Mouse (Mus musculus) stomach, embryonic 16.5 days (tissue): ENCODE data around the gene Pcnx. TPM values are rescaled to one million over a fixed set of nuclear protein-coding genes. Genes with fewer than 3 reads are reported as not detected.

ENCODE experiments used
- ATAC-seq: fragments of 200-750 bp; cut with Nextera tagmentation; 2 replicates; pipeline ENCODE4 v1.8.0; 2017; ENCODE audit warnings: moderate number of reproducible peaks, moderate TSS enrichment; ENCODE audit not compliant: insufficient read depth, low FRiP score
- H3K27ac ChIP-seq: fragments of 300-500 bp; sonication (generic); 2 replicates; pipeline ENCODE4 v1.5.1; 2014; ENCODE audit warnings: low read length
- H3K27me3 ChIP-seq: fragments of 300-500 bp; sonication (generic); 2 replicates; pipeline ENCODE4 v1.6.1; 2014; ENCODE audit warnings: low read length, control low read depth, mixed read lengths; ENCODE audit not compliant: control insufficient read depth, insufficient read depth
- H3K36me3 ChIP-seq: fragments of 300-500 bp; sonication (generic); 2 replicates; pipeline ENCODE4 v1.6.1; 2014; ENCODE audit warnings: low read length; ENCODE audit not compliant: control insufficient read depth, insufficient read depth
- H3K4me1 ChIP-seq: fragments of 300-500 bp; sonication (generic); 2 replicates; pipeline ENCODE4 v1.6.1; 2014; ENCODE audit warnings: low read length, control low read depth, mixed read lengths; ENCODE audit not compliant: control insufficient read depth, insufficient read depth
- H3K4me2 ChIP-seq: fragments of 300-500 bp; sonication (generic); 2 replicates; pipeline ENCODE4 v1.6.1; 2014; ENCODE audit warnings: low read depth, low read length, mixed read lengths
- H3K4me3 ChIP-seq: fragments of 300-500 bp; sonication (generic); replicated peaks from 2 replicates; pipeline ENCODE4 v1.5.1; 2014; ENCODE audit warnings: mild to moderate bottlenecking, low read length
- H3K9ac ChIP-seq: fragments of 300-500 bp; sonication (generic); 2 replicates; pipeline ENCODE4 v1.6.1; 2014; ENCODE audit warnings: low read length
- H3K9me3 ChIP-seq: fragments of 300-500 bp; sonication (generic); replicated peaks from 2 replicates; pipeline ENCODE4 v1.6.1; 2016; ENCODE audit warnings: low read length, control low read depth; ENCODE audit not compliant: control insufficient read depth
- WGBS: fragments of 180-500 bp; shearing (Covaris S2); extraction: QIAGEN DNeasy Blood & Tissue Kit; methylation state at CpG from one replicate; pipeline ENCODE4 v1.1.7; 2014; 5-methylcytosine and 5-hydroxymethylcytosine counted together
- polyA plus RNA-seq: library from polyadenylated mRNA; unstranded; fragments of >200 nt; fragmentation: Nextera tagmentation; extraction: Ambion mirVana; gene quantifications from 2 replicates; pipeline ENCODE4 v1.2.1, GENCODE M21; 2015

Gene Pcnx
- polyA plus RNA-seq, 1 experiment from 2014 or later: 10.3 TPM

GRCm38 (mm10) chr12:81844981-81845380 is 14.8 kb upstream of the Pcnx start:
- Histone ChIP-seq H3K36me3 (no peaks in the 10 kb centered on the region), H3K4me3 (peak overlapping the region; percentile 12), H3K4me2 (peak overlapping the region; percentile 45), H3K27ac (no peak overlapping the region), H3K9me3 (no peaks in the 10 kb centered on the region), H3K4me1 (0 out of 2 replicates have a peak, but pooled peaks cover 9% of the 10 kb centered on the region), H3K9ac (0 out of 2 replicates have a peak overlapping the region, but pooled peaks have one; percentile 33), H3K27me3 (no peaks in the 10 kb centered on the region)
- WGBS: 17% methylated on average over 14 of the region's 14 CpGs
- ATAC-seq: no peak

- 40% methylated on average over 8 of the region's 8 CpGs for WGBS
- no peak for ATAC-seq
- Histone ChIP-seq H3K4me3 (no peak overlapping the region), H3K36me3 (no peaks in the 10 kb centered on the region), H3K27me3 (no peaks in the 10 kb centered on the region), H3K4me2 (no peak overlapping the region), H3K9ac (no peak overlapping the region), H3K4me1 (peaks cover 17% of the 10 kb centered on the region; the same call in 1 of the 2 replicates), H3K27ac (peak overlapping the region; percentile 9; the same call in 1 of the 2 replicates), H3K9me3 (no peaks in the 10 kb centered on the region)
Measured at GRCm38 (mm10) chr12:81849629-81850028, 10.2 kb upstream of the Pcnx start.

DNA sequence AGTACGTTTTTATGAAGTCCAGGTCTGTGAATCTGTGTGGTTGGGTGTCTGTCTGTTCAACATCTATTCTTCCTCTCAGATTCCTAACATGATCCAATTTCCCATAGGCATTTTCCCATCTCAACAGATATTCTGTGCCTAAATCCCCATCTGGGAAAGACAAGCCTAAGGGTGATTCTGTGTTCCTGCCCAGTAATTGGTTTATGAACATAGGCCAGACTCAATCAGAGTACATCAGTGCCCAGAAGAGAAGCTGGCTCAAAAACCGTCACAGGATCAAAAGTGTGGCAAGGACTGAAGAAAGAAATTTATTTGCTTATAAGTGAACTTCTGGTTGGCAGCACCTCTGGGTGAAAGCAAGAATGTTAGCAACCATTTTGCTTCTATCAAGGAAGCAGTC is 7.3 kb upstream of the Pcnx start:
- H3K4me3 ChIP-seq: no peak overlapping the region
- H3K9ac ChIP-seq: no peak overlapping the region
- no peak for ATAC-seq
- H3K4me1 ChIP-seq: peaks cover 20% of the 10 kb centered on the region
- no peak overlapping the region for H3K4me2 ChIP-seq
- no peaks in the 10 kb centered on the region for H3K9me3 ChIP-seq
- no peaks in the 10 kb centered on the region for H3K36me3 ChIP-seq
- WGBS: 65% methylated on average over 2 of the region's 2 CpGs
- no peaks in the 10 kb centered on the region for H3K27me3 ChIP-seq
- H3K27ac ChIP-seq: peak overlapping the region; percentile 65; the same call in 1 of the 2 replicates

DNA sequence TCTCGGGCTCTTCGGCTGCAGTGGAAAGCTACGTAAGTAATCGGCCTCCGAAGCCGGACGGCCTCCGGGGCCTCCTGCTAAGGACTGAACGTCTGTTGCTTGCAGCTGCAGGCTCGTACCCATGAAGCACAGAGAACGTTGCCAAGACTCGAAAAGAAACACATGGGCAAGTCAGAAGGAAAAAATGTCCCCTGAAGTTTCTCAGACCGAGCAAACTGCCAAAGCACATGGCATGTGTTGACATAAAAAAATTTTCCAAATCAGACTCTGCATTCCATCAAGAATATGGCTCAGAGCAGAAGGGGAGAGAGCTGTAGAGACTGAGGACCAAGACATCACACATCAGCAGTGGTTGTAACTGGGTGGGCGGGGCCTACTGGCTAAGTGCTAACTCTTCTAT is 6.8 kb upstream of the Pcnx start:
- Histone ChIP-seq H3K27ac (peak overlapping the region; percentile 65; the same call in 1 of the 2 replicates), H3K4me2 (no peak overlapping the region), H3K9me3 (no peaks in the 10 kb centered on the region), H3K4me1 (peaks cover 24% of the 10 kb centered on the region), H3K36me3 (no peaks in the 10 kb centered on the region), H3K27me3 (no peaks in the 10 kb centered on the region), H3K4me3 (no peak overlapping the region), H3K9ac (no peak overlapping the region)
- peak; percentile 68; the same call in 1 of the 2 replicates for ATAC-seq
- WGBS: 58% methylated on average over 14 of the region's 14 CpGs

- Histone ChIP-seq H3K9ac (no peak overlapping the region), H3K27me3 (no peaks in the 10 kb centered on the region), H3K36me3 (no peaks in the 10 kb centered on the region), H3K4me3 (no peak overlapping the region), H3K27ac (no peak overlapping the region), H3K4me2 (no peak overlapping the region), H3K4me1 (peaks cover 28% of the 10 kb centered on the region), H3K9me3 (no peaks in the 10 kb centered on the region)
- 84% methylated on average over 8 of the region's 9 CpGs for WGBS
- ATAC-seq: no peak
Measured at GRCm38 (mm10) chr12:81853543-81853942, 6.3 kb upstream of the Pcnx start.

- WGBS: 76% methylated on average over 8 of the region's 8 CpGs
- Histone ChIP-seq H3K9ac (no peak overlapping the region), H3K36me3 (no peaks in the 10 kb centered on the region), H3K4me2 (no peak overlapping the region), H3K4me3 (no peak overlapping the region), H3K4me1 (peaks cover 34% of the 10 kb centered on the region), H3K9me3 (no peaks in the 10 kb centered on the region), H3K27me3 (no peaks in the 10 kb centered on the region), H3K27ac (no peak overlapping the region)
- no peak for ATAC-seq
Measured at GRCm38 (mm10) chr12:81855031-81855430, 4.8 kb upstream of the Pcnx start.

DNA sequence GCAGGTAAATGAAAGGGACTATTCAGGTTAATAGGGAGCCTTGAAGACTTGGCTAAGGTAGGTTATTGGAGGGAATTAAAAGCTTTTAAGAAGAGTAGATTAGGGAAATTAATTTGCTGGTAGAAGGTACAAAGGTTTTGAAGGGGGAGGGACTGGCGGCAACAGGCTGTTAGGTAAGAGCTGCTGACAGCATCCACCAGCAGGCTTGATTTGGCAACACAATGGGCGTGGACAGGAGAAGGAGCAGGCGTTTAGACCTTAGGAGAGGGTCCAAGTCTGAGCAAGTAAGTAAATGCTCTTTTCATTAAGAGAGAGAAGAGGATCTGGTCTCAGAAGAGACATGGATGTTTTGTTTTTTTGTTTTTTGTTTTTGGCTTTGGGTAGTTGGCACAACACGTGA is 3.1 kb upstream of the Pcnx start:
- H3K9me3 ChIP-seq: no peaks in the 10 kb centered on the region
- no peak overlapping the region for H3K9ac ChIP-seq
- no peaks in the 10 kb centered on the region for H3K27me3 ChIP-seq
- H3K4me3 ChIP-seq: no peak overlapping the region
- H3K4me2 ChIP-seq: no peak overlapping the region
- WGBS: 54% methylated on average over 4 of the region's 4 CpGs
- H3K27ac ChIP-seq: no peak overlapping the region
- H3K4me1 ChIP-seq: peaks cover 38% of the 10 kb centered on the region
- no peak for ATAC-seq
- no peaks in the 10 kb centered on the region for H3K36me3 ChIP-seq

DNA sequence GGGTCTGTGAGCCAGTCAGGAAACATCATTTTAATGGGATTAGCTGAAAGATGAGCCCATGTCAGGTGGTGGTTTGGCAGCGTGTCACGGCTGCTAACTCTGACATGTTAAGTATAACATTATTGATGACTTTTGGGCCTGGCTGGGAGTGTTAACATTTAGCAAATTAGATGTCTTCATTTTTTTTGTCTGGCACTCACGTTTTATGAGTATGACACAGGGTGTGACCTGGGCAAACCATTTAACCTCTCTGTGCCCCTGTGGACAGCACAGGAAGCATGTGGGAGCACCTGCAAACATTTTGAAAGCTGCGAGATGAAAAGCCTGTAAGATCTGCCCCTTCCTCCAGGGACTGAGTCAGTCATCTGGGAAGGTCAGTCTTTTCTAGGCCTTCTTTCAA is 2.6 kb upstream of the Pcnx start:
- no peak for ATAC-seq
- peak overlapping the region; percentile 61 for H3K27ac ChIP-seq
- no peaks in the 10 kb centered on the region for H3K9me3 ChIP-seq
- H3K4me1 ChIP-seq: peaks cover 43% of the 10 kb centered on the region
- no peak overlapping the region for H3K4me2 ChIP-seq
- no peaks in the 10 kb centered on the region for H3K27me3 ChIP-seq
- WGBS: 30% methylated on average over 4 of the region's 4 CpGs
- H3K36me3 ChIP-seq: no peaks in the 10 kb centered on the region
- H3K9ac ChIP-seq: no peak overlapping the region
- H3K4me3 ChIP-seq: no peak overlapping the region

GRCm38 (mm10) chr12:81857978-81858569 is 1.7 kb upstream of the Pcnx start:
- no peaks in the 10 kb centered on the region for H3K27me3 ChIP-seq
- no peak for ATAC-seq
- peaks cover 49% of the 10 kb centered on the region for H3K4me1 ChIP-seq
- H3K36me3 ChIP-seq: no peaks in the 10 kb centered on the region
- no peaks in the 10 kb centered on the region for H3K9me3 ChIP-seq
- H3K4me2 ChIP-seq: no peak overlapping the region; the same call in 1 of the 2 replicates
- no peak overlapping the region for H3K4me3 ChIP-seq
- H3K9ac ChIP-seq: no peak overlapping the region
- 41% methylated on average over 8 of the region's 8 CpGs for WGBS
- H3K27ac ChIP-seq: peak overlapping the region; percentile 61
